Mouse (Mus musculus) ovary, adult 2 months (tissue): ENCODE results near the gene Iqca. TPM values are rescaled to one million over a fixed set of nuclear protein-coding genes. Genes with fewer than 3 reads are reported as not detected.

Source experiments
- polyA plus RNA-seq: library from polyadenylated mRNA; depleted of rRNA; stranded (reverse); fragments of >200 nt; gene quantifications from 2 replicates; pipeline ENCODE4 v1.2.3, GENCODE M21; 2012; rRNA removed

The Iqca gene
- polyA plus RNA-seq: 3.8 and 5.6 TPM in 2 replicates

DNA sequence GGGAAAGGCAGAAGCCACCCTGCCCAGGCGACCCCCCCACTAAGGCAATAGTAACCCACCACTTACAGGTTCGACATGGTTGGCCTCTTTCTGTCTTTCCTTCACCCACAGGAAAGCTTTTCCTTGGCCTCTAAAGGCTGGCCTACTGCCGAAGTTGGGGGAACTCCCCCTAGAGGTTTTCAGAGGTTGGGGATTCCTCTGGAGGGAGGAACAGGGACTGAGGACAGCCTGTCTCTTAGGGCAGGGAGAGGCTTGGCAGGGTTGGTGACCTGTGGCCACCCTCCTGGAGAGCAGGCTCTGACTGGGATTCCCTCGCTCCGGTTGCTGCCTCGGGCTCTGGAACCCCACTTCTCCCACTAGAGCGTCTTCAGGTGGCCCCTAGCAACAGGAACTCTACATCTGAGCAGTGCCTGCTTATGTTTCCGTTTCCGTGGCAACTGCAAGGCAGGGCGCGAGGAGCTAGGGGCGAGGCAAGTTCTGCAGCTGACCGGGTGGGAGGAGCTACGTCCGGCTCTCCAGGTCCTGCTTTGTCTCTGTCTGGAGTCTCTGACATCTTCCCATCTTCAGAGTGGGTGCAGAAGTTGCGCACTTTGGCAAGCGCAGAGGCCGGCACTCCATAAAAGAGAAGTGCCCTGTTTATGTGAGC is at the start of gene Iqca:
Gene Iqca, minus strand, starts transcription at position 303 of the 646 bp plus-strand sequence.

DNA sequence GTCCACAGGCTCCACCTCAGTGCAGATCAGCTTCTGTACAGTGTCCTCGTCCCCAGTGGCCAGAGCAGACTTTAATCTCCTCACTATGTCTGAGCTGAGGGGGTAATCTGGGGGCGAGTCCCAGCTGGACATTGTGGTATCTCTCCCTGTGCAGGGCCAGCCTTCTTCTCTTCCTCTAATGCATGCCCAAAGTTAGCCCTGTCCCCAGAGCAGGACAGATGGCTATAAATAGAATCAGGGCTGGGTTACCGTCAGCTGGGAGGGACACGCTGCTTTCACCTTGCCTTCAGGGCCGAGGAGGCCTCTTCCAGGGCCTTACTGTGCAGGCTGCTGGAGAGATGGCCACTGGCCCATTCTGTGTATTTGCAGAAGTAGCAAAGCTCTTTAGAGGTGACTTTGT is 138.8 kb downstream of the Iqca start, which contains the start of gene Asb18:
Gene Asb18, minus strand, starts transcription at position 221 of the 400 bp plus-strand sequence.

Other genes starting within 250 kb of the Iqca start
- 6.3 and 12.1 TPM in 2 replicates for gene Gbx2, start 222.2 kb downstream of the Iqca start, polyA plus RNA-seq
- not detected in 2 replicates for gene Asb18, start 138.7 kb downstream of the Iqca start, polyA plus RNA-seq
- 87.3 and 98.5 TPM in 2 replicates for gene Ackr3, start 50.6 kb upstream of the Iqca start, polyA plus RNA-seq